Mouse (Mus musculus) cerebellum, postnatal 4 days (tissue): ENCODE data around the gene Ppp1r3g.
A peak's percentile ranks its signal among the peaks of the same experiment; 100 is the strongest.
"Not testable (repeated sequence)": the region's sequence is repeated elsewhere in the genome, so short reads cannot be mapped to it uniquely, and the experiment has no call there.

Experiments
- DNase-seq, 2 experiments: peaks; one replicate each; pipeline ENCODE4 v3.0.0; 2022; ENCODE audit warnings: low spot score in 2 of 2, mixed read lengths in 1 of 2

Ppp1r3g gene

GRCm38 (mm10) chr13:35958539-35958938, at the start of gene Ppp1r3g:
Ppp1r3g (plus strand) TSS chr13:35958839.
- DNase-seq = no peak

- DNase-seq = no peak
Observed at GRCm38 (mm10) chr13:35911476-35911875, 47.2 kb upstream of the Ppp1r3g start.

DNA sequence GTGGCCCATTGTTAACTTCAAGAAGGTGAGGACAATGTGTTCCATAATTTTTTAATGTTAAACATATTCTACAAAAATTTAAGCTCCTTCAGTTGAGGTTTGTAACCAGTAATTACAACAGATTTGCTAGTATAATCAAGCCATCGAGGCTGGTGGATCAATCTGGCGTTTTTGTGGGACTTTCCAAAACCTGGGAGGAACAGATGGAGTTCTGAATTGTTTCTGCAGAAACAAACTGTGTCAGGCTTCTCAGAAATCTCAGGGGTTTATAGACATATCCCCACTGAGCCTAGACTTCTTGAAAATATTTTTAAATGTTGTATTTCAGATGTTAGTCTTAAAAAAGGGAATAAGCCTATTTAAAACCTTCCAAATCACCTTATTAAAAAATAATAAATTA, 20.6 kb upstream of the Ppp1r3g start:
- no peak for DNase-seq

DNA sequence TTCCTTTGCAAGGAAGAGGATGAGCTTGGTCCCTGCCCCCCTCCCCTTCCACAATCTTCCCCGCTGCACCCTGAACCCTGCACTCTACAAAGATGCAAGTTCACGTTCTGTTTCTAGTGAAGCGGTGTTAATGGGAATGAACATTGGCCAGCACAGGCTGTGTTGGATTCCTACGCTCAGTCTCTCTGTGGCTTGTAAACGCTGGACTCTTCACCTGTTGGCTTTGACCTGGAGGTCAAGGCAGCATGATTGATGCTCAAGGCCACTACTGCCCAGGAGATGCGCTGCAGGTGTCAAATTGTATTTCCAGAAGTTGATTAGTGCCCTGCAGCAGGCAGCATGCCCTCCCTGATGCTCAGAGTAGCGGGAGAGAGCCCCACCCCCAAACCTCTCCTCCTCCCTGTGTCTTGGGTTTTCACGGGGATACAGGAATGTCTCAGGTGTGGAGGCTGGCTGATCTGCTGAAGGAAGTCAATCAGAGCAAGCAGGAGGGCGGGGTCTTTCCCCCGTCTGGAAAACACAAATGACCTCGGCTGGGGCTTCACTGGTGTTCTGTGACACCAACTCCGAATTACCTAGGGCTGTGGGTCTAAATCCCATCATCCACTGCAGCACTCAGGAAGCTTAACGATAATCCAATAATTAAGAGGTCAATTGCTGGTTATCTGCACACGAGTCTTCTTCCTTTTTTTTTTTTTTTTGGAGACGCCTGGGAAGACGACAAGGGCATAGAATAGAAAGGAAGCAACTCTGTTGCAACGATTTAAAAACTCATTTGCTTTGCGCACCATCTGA, 18.6 kb upstream of the Ppp1r3g start:
- DNase-seq = no peak

GRCm38 (mm10) chr13:35940934-35941333, 17.7 kb upstream of the Ppp1r3g start:
- DNase-seq = no peak

GRCm38 (mm10) chr13:35946659-35947353, 11.8 kb upstream of the Ppp1r3g start:
- no peak for DNase-seq

- DNase-seq = peak; percentile 68 to 78
Observed at GRCm38 (mm10) chr13:35947354-35948000, 11.2 kb upstream of the Ppp1r3g start.

- no peak for DNase-seq
Observed at GRCm38 (mm10) chr13:35949814-35950455, 8.7 kb upstream of the Ppp1r3g start.

DNA sequence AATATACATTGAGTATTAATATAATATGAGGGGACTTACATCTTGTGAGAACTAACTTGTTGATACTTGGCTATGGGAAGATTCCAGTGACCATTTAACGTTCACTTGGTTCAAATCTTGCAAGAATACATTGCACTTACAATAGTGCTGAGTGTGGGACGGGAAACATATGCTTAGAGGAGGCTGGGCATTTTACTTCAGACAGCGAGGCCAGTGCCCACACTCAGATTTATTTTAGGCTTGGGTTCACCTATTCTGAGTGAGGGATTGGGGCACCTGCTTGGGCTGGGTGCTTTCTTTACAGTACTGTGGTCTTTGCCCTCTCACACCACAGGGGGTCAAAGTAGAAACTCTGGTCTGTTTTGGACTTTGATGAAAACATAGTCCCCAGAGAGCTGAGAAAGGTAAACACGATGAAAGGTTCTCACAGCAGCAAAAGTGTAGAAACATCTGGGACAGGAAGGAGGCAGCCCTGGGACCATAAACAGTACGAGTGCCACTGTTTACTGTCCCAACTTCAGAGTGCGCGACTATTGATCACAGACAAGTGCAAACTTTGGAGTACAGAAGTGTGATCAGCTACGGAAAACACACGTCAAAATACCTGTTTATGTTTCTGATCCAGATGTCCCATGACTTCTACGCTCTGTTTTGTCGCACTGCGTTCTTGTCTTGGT, 890 bp downstream of the Ppp1r3g start:
- no peak for DNase-seq

- DNase-seq = no peak
Observed at GRCm38 (mm10) chr13:35963583-35963982, 4.9 kb downstream of the Ppp1r3g start.

DNA sequence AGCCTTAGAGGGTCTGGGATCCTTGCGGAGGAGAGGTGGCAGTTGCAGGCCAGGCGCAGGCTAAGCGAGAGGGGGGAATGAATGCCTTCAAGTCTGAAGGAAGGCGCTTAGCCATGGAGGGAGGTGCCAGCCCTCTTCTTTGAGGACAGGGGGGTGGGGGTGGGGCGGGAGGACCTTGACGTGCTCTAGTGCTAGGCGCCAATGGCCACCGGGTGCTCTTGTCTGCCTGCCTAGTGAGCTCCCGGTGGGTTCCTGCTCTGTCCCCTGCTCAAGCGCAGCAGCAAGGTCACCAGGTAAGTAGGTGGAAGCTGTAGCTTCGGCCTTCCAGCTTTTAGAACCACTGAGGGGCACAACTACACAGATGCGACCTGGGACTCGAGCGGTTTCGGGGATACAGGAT, 9.1 kb downstream of the Ppp1r3g start:
- DNase-seq = no peak

GRCm38 (mm10) chr13:35968131-35968718, 9.6 kb downstream of the Ppp1r3g start:
- DNase-seq = peak in 1 of 2 experiments; percentile 13

GRCm38 (mm10) chr13:35968719-35969430, 10.2 kb downstream of the Ppp1r3g start:
- peak in 1 of 2 experiments; percentile 16 for DNase-seq

DNA sequence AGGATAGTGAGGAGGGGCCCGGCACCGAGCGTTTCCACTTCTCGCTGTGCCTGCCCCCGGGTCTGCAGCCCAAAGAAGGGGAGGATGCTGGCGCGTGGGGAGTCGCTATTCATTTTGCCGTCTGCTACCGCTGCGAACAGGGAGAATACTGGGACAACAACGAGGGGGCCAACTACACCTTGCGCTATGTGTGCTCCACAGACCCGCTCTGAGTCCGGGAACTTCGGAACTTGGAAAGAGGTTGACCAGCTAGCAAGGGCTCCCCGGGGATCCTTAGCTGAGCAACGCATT, 10.7 kb downstream of the Ppp1r3g start:
- DNase-seq = no peak

- no peak for DNase-seq
Observed at GRCm38 (mm10) chr13:35969829-35970228, 11.2 kb downstream of the Ppp1r3g start.

DNA sequence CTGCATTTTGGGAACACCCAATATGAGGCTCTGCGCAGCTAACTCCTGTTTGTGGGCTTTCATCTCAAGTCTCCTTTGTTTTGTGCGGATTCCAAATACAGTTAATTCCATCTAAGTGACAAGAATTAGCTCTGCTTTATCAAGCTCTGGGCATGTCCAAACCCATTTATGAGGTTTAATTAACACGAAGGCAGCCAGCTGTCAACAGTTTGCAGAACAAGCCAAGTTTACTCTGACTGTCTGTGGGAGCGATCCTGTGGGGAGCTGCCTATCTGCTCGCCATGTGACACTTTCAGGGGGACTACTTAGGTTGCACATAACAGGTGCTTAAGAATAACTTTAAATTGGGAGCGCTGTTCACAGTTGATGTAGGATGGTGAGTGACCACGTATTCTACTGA, 18.3 kb downstream of the Ppp1r3g start:
- DNase-seq = no peak

- no peak for DNase-seq
Observed at GRCm38 (mm10) chr13:35980471-35980870, 21.8 kb downstream of the Ppp1r3g start.

- DNase-seq = no peak
Observed at GRCm38 (mm10) chr13:35982985-35983384, 24.3 kb downstream of the Ppp1r3g start.

- DNase-seq = no peak
Observed at GRCm38 (mm10) chr13:35989329-35989728, 30.7 kb downstream of the Ppp1r3g start.

GRCm38 (mm10) chr13:35991185-35991584, 32.5 kb downstream of the Ppp1r3g start:
- not testable (repeated sequence) for DNase-seq

DNA sequence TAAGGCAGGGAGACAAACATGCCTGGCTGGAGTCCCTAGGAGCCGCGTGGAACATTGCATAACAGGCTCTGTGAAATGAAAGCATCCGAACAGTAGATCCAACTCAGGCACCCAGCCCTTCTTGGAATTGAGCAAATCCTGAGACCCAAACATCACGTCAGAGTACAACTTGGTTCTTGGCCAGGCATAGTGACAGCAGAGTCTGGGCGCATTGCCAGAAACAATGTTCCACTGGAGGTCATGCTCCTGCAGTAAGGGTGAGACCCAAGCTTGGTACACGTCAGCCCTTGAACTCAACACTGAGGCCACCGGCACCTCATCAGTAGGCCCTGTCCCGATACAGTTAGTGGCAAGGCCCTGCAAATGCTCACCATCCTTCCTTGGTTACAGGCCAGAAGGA, 35.4 kb downstream of the Ppp1r3g start:
- peak in 1 of 2 experiments; percentile 29 for DNase-seq
